Mouse (Mus musculus) limb, embryonic 14.5 days (tissue): ENCODE results near the gene G0s2. TPM values are rescaled to one million over a fixed set of nuclear protein-coding genes. Genes with fewer than 3 reads are reported as not detected.

ENCODE experiments used
- ATAC-seq: fragments of 200-750 bp; cut with Nextera tagmentation; 2 replicates; pipeline ENCODE4 v1.8.0; 2017; ENCODE audit warnings: low read depth, moderate number of reproducible peaks, moderate TSS enrichment; ENCODE audit not compliant: low FRiP score
- DNase-seq: peaks from one replicate; pipeline ENCODE4 v3.0.0-alpha.2; 2015; ENCODE audit warnings: low spot score
- H3K27ac ChIP-seq: fragments of 300-500 bp; sonication (generic); replicated peaks from 2 replicates; pipeline ENCODE4 v1.5.1; 2014; ENCODE audit warnings: low read depth, mild to moderate bottlenecking, low read length, moderate library complexity, mixed read lengths
- H3K27me3 ChIP-seq: fragments of 300-500 bp; sonication (generic); 2 replicates; pipeline ENCODE4 v1.6.1; 2014; ENCODE audit warnings: low read length, mixed read lengths; ENCODE audit not compliant: control insufficient read depth, insufficient read depth
- H3K36me3 ChIP-seq: fragments of 300-500 bp; sonication (generic); 2 replicates; pipeline ENCODE4 v1.6.1; 2014; ENCODE audit warnings: mild to moderate bottlenecking, low read length, moderate library complexity, mixed read lengths; ENCODE audit not compliant: control insufficient read depth, insufficient read depth
- H3K4me1 ChIP-seq: fragments of 300-500 bp; sonication (generic); 2 replicates; pipeline ENCODE4 v1.6.1; 2014; ENCODE audit warnings: antibody characterized with exemption, low read length, mixed read lengths; ENCODE audit not compliant: control insufficient read depth, insufficient read depth
- H3K4me2 ChIP-seq: fragments of 300-500 bp; sonication (generic); replicated peaks from 2 replicates; pipeline ENCODE4 v1.6.1; 2014; ENCODE audit warnings: low read depth, mild to moderate bottlenecking, low read length, moderate library complexity; ENCODE audit not compliant: severe bottlenecking
- H3K4me3 ChIP-seq: fragments of 300-500 bp; sonication (generic); replicated peaks from 2 replicates; pipeline ENCODE4 v1.5.1; 2014; ENCODE audit warnings: low read length
- H3K9ac ChIP-seq: fragments of 300-500 bp; sonication (generic); 2 replicates; pipeline ENCODE4 v1.6.1; 2014; ENCODE audit warnings: mild to moderate bottlenecking, low read depth, low read length, moderate library complexity; ENCODE audit not compliant: severe bottlenecking
- H3K9me3 ChIP-seq: fragments of 300-500 bp; sonication (generic); 2 replicates; pipeline ENCODE4 v1.6.1; 2016; ENCODE audit warnings: low read length; ENCODE audit not compliant: control insufficient read depth
- POLR2A ChIP-seq: fragments of 200-500 bp; IDR thresholded peaks from 2 replicates; pipeline ENCODE4 v1.8.0; 2012; ENCODE audit warnings: inconsistent platforms, mild to moderate bottlenecking, moderate library complexity, borderline replicate concordance; ENCODE audit not compliant: insufficient read depth, insufficient read length; ENCODE audit errors: extremely low read depth
- WGBS: fragments of 180-500 bp; shearing (Covaris S2); extraction: QIAGEN DNeasy Blood & Tissue Kit; methylation state at CpG from one replicate; pipeline ENCODE4 v1.1.7; 2014; 5-methylcytosine and 5-hydroxymethylcytosine counted together
- polyA plus RNA-seq, 2 experiments: library from polyadenylated mRNA; depleted of rRNA in 1 of 2; stranded (reverse) in 1 of 2; unstranded in 1 of 2; fragments of >200 nt; fragmentation: Nextera tagmentation in 1 of 2; extraction: Ambion mirVana in 1 of 2; gene quantifications; 2 replicates each; pipeline versions ENCODE4 v1.2.1 to v1.2.3; 2012 to 2014

The G0s2 gene
- polyA plus RNA-seq, 2 experiments: 31.7 to 44.7 TPM

GRCm38 (mm10) chr1:193226114-193226513 is 46.9 kb downstream of the G0s2 start:
- Histone ChIP-seq H3K9ac (no peak overlapping the region), H3K27ac (no peak overlapping the region), H3K4me2 (no peak overlapping the region), H3K9me3 (no peaks in the 10 kb centered on the region), H3K36me3 (no peaks in the 10 kb centered on the region), H3K27me3 (no peaks in the 10 kb centered on the region), H3K4me3 (no peak overlapping the region), H3K4me1 (0 out of 2 replicates have a peak, but pooled peaks cover 6% of the 10 kb centered on the region)
- ATAC-seq (no peak), DNase-seq (no peak)
- 86% methylated on average over 4 of the region's 4 CpGs for WGBS
- no peak for TF ChIP-seq POLR2A

DNA sequence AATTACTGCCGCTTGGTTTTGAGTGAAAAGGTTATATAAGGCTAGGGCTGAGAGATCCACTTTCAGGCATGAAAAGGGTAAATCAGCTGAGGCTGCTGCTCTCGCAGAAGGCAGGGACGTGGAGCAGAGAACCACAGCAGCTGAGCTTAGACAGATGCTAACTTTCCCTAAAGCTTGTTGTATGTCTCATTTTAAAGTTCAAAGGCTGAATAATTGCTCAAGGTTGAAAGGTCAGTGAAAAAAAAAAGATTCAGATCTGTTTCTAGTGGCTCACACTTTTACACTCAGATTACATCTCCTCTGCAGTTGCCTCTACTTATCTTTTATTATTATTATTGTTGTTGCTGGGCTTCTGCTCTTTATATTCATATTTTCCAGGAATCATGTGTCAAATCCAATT is 47.5 kb downstream of the G0s2 start:
- ATAC-seq (peak; percentile 48; the same call in 1 of the 2 replicates), DNase-seq (no peak)
- H3K4me1 ChIP-seq: 0 out of 2 replicates have a peak, but pooled peaks cover 6% of the 10 kb centered on the region
- no peak overlapping the region for H3K9ac ChIP-seq
- H3K9me3 ChIP-seq: no peaks in the 10 kb centered on the region
- no peaks in the 10 kb centered on the region for H3K27me3 ChIP-seq
- H3K36me3 ChIP-seq: no peaks in the 10 kb centered on the region
- no peak for TF ChIP-seq POLR2A
- WGBS: 26% methylated on average over 3 of the region's 3 CpGs
- no peak overlapping the region for H3K4me3 ChIP-seq
- no peak overlapping the region for H3K4me2 ChIP-seq
- no peak overlapping the region for H3K27ac ChIP-seq

Other genes with a start within 250 kb of the G0s2 start
- 2.0 and 2.2 TPM in 2 replicates for gene Syt14, start 237.4 kb downstream of the G0s2 start, polyA plus RNA-seq (2012; rRNA removed)
- gene Syt14, start 237.4 kb downstream of the G0s2 start, polyA plus RNA-seq (2014; fragmentation: Nextera tagmentation; extraction: Ambion mirVana): 2.9 TPM in 2 replicates
- gene Diexf, start 142.9 kb downstream of the G0s2 start, polyA plus RNA-seq (2012; rRNA removed): 33.4 and 43.6 TPM in 2 replicates
- 8.9 and 10.6 TPM in 2 replicates for gene Diexf, start 142.9 kb downstream of the G0s2 start, polyA plus RNA-seq (2014; fragmentation: Nextera tagmentation; extraction: Ambion mirVana)
- 18.6 and 23.5 TPM in 2 replicates for gene Irf6, start 120.1 kb downstream of the G0s2 start, polyA plus RNA-seq (2012; rRNA removed)
- 39.8 and 50.0 TPM in 2 replicates for gene Irf6, start 120.1 kb downstream of the G0s2 start, polyA plus RNA-seq (2014; fragmentation: Nextera tagmentation; extraction: Ambion mirVana)
- gene A130010J15Rik, start 105.2 kb downstream of the G0s2 start, polyA plus RNA-seq (2012; rRNA removed): 7.8 and 9.6 TPM in 2 replicates
- 15.1 and 15.4 TPM in 2 replicates for gene A130010J15Rik, start 105.2 kb downstream of the G0s2 start, polyA plus RNA-seq (2014; fragmentation: Nextera tagmentation; extraction: Ambion mirVana)
- 9.7 and 18.8 TPM in 2 replicates for gene Traf3ip3, start 71.5 kb downstream of the G0s2 start, polyA plus RNA-seq (2012; rRNA removed)
- gene Traf3ip3, start 71.5 kb downstream of the G0s2 start, polyA plus RNA-seq (2014; fragmentation: Nextera tagmentation; extraction: Ambion mirVana): 17.6 and 22.6 TPM in 2 replicates
- gene Lamb3, start 65.5 kb downstream of the G0s2 start, polyA plus RNA-seq (2012; rRNA removed): 3.6 and 4.0 TPM in 2 replicates
- gene Lamb3, start 65.5 kb downstream of the G0s2 start, polyA plus RNA-seq (2014; fragmentation: Nextera tagmentation; extraction: Ambion mirVana): 3.5 and 4.6 TPM in 2 replicates
- 1.2 and 1.6 TPM in 2 replicates for gene Hsd11b1, start 9.1 kb downstream of the G0s2 start, polyA plus RNA-seq (2012; rRNA removed)
- 1.2 and 1.6 TPM in 2 replicates for gene Hsd11b1, start 9.1 kb downstream of the G0s2 start, polyA plus RNA-seq (2014; fragmentation: Nextera tagmentation; extraction: Ambion mirVana)
- gene Camk1g, start 97.1 kb upstream of the G0s2 start, polyA plus RNA-seq (2012; rRNA removed): 9.8 and 12.6 TPM in 2 replicates
- 9.1 and 11.8 TPM in 2 replicates for gene Camk1g, start 97.1 kb upstream of the G0s2 start, polyA plus RNA-seq (2014; fragmentation: Nextera tagmentation; extraction: Ambion mirVana)